In genomic region chr10:75491234-75491935, GRCm38 (mm10) we compare ENCODE assay signal across 31 mouse cellular contexts.
"Had no signal": no experiment of that assay in that cellular context is flagged by ENCODE, and none has a peak within 500 bp of the region (broad histone marks: within the 10 kb centered on the region; RNA-seq: fewer than 3 reads in every experiment).

No protein-coding gene starts in this region.

- H3K9ac ChIP-seq: limb, embryonic 12.5 days; limb, embryonic 13.5 days; limb, embryonic 15.5 days; liver, embryonic 12.5 days; liver, embryonic 13.5 days; liver, embryonic 14.5 days; liver, embryonic 15.5 days; liver, postnatal 0 days; lung, embryonic 14.5 days; lung, embryonic 15.5 days; midbrain, embryonic 12.5 days; midbrain, embryonic 13.5 days; midbrain, embryonic 15.5 days had no signal

- H3K36me3 ChIP-seq: limb, embryonic 10.5 days; limb, embryonic 12.5 days; limb, embryonic 13.5 days; limb, embryonic 15.5 days; liver, embryonic 12.5 days; liver, embryonic 13.5 days; liver, embryonic 15.5 days; lung, embryonic 15.5 days; midbrain, embryonic 12.5 days; midbrain, embryonic 13.5 days; midbrain, embryonic 15.5 days had no signal

- ATAC-seq: liver, embryonic 12.5 days; liver, postnatal 0 days; lung, postnatal 0 days; midbrain, embryonic 13.5 days; midbrain, embryonic 15.5 days; midbrain, embryonic 16.5 days had no signal

- H3K4me3 ChIP-seq: left cerebral cortex, adult 2 months; limb, embryonic 10.5 days; limb, embryonic 12.5 days; limb, embryonic 13.5 days; limb, embryonic 15.5 days; liver, embryonic 12.5 days; liver, embryonic 13.5 days; liver, embryonic 15.5 days; lung, embryonic 15.5 days; megakaryocyte, embryonic 14.5 days; midbrain, embryonic 12.5 days; midbrain, embryonic 13.5 days; midbrain, embryonic 15.5 days; myocyte had no signal

- DNase-seq: left cerebral cortex, postnatal 4 days; liver; liver, embryonic 13.5 days; liver, postnatal 0 days; lung, adult 18-20 months; lung, adult 2 months; lung, embryonic 14.5 days; lung, postnatal 10 days; lung, postnatal 14 days; lung, postnatal 36 days; lung, postnatal 4 days; midbrain, embryonic 14.5 days had no signal

- H3K27me3 ChIP-seq: limb, embryonic 12.5 days; limb, embryonic 13.5 days; limb, embryonic 15.5 days; liver, embryonic 12.5 days; liver, embryonic 13.5 days; liver, embryonic 15.5 days; lung, embryonic 15.5 days; megakaryocyte, embryonic 14.5 days; midbrain, embryonic 12.5 days; midbrain, embryonic 13.5 days; midbrain, embryonic 15.5 days had no signal

- H3K4me1 ChIP-seq: limb, embryonic 10.5 days; limb, embryonic 12.5 days; limb, embryonic 15.5 days; liver, embryonic 13.5 days; liver, embryonic 15.5 days; lung, embryonic 15.5 days; midbrain, embryonic 12.5 days; midbrain, embryonic 13.5 days; midbrain, embryonic 15.5 days had no signal

- H3K9me3 ChIP-seq: limb, embryonic 10.5 days; limb, embryonic 12.5 days; limb, embryonic 13.5 days; limb, embryonic 15.5 days; liver, embryonic 12.5 days; liver, embryonic 13.5 days; liver, embryonic 15.5 days; lung, embryonic 15.5 days; megakaryocyte, embryonic 14.5 days; midbrain, embryonic 12.5 days; midbrain, embryonic 13.5 days; midbrain, embryonic 15.5 days had no signal

- H3K27ac ChIP-seq: left cerebral cortex, adult 2 months; limb, embryonic 10.5 days; limb, embryonic 12.5 days; limb, embryonic 13.5 days; limb, embryonic 15.5 days; liver, embryonic 12.5 days; liver, embryonic 13.5 days; liver, embryonic 14.5 days; liver, embryonic 15.5 days; lung, embryonic 15.5 days; macrophage; midbrain, embryonic 12.5 days; midbrain, embryonic 13.5 days; midbrain, embryonic 15.5 days had no signal

- H3K4me2 ChIP-seq: limb, embryonic 12.5 days; limb, embryonic 13.5 days; limb, embryonic 15.5 days; liver, embryonic 11.5 days; liver, embryonic 12.5 days; liver, embryonic 13.5 days; liver, embryonic 15.5 days; lung, embryonic 14.5 days; lung, embryonic 15.5 days; midbrain, embryonic 11.5 days; midbrain, embryonic 12.5 days; midbrain, embryonic 13.5 days; midbrain, embryonic 15.5 days had no signal
